Mouse (Mus musculus) adrenal gland, adult 2 months (tissue): ENCODE measurements around the gene Ddx10. TPM values are rescaled to one million over a fixed set of nuclear protein-coding genes. Genes with fewer than 3 reads are reported as not detected.

ENCODE experiments used
- polyA plus RNA-seq: library from polyadenylated mRNA; depleted of rRNA; stranded (reverse); fragments of >200 nt; gene quantifications from 2 replicates; pipeline ENCODE4 v1.2.3, GENCODE M21; 2012; rRNA removed
- total RNA-seq, 2 experiments: library from RNA; stranded (reverse); gene quantifications; 2 replicates each; pipeline ENCODE4 v1.2.3; 2021

Ddx10 gene
- total and polyA plus RNA-seq, 3 experiments: 0.18 to 19.7 (median 17.5) TPM

Other genes starting within 250 kb of the Ddx10 start
- under 1 TPM; 0.12 to 0.17 TPM for gene Exph5, start 53.6 kb upstream of the Ddx10 start, total RNA-seq
- gene Exph5, start 53.6 kb upstream of the Ddx10 start, polyA plus RNA-seq: not detected in 2 replicates
- 10 to 100 TPM; 11.2 to 11.5 TPM for gene Kdelc2, start 136.0 kb upstream of the Ddx10 start, total RNA-seq
- 8.4 and 9.1 TPM in 2 replicates for gene Kdelc2, start 136.0 kb upstream of the Ddx10 start, polyA plus RNA-seq
- 1 to 10 TPM; 1.2 to 2.3 TPM for gene 4930550C14Rik, start 154.3 kb upstream of the Ddx10 start, total RNA-seq
- 0.09 TPM in 1 of 2 replicates, not detected in the other for gene 4930550C14Rik, start 154.3 kb upstream of the Ddx10 start, polyA plus RNA-seq